7 mouse cellular contexts compared by ENCODE assay signal in genomic region chr9:37145151-37145615, GRCm38 (mm10). TPM values are rescaled to one million over a fixed set of nuclear protein-coding genes. Genes with fewer than 3 reads are reported as not detected.
DNase-seq lines count a peak whose midpoint lies in the region; ATAC-seq lines count a peak whose summit lies in the region.

No protein-coding gene starts in this region.

- H3K9me3 ChIP-seq in heart, embryonic 16.5 days (replicated peaks; ENCODE audit: control insufficient read depth, low read length): no peaks in the 10 kb centered on the region

- peak overlapping the region; percentile 85 for H3K9ac ChIP-seq in heart, embryonic 16.5 days (ENCODE audit: low read length)

- H3K27me3 ChIP-seq in heart, embryonic 16.5 days (ENCODE audit: control insufficient read depth, insufficient read depth, low read length): 0 out of 2 replicates have a peak, but pooled peaks cover 3% of the 10 kb centered on the region

- H3K36me3 ChIP-seq in heart, embryonic 16.5 days (ENCODE audit: control insufficient read depth, insufficient read depth): no peaks in the 10 kb centered on the region

- H3K4me2 ChIP-seq in heart, embryonic 16.5 days (ENCODE audit: low read depth, low read length): peak overlapping the region; percentile 94

- WGBS in heart, embryonic 16.5 days: 2% methylated on average over 26 of the region's 26 CpGs

- ATAC-seq in heart, embryonic 16.5 days (replicated peaks; ENCODE audit: extremely low read depth, insufficient read depth, low FRiP score): no peak
- ATAC-seq in megakaryocyte-erythroid progenitor cell, adult 5-6 weeks (replicated peaks; ENCODE audit: low FRiP score, low TSS enrichment, poor library complexity, severe bottlenecking): 0 out of 2 replicates have a peak, but pooled peaks have one; percentile 49

- peak overlapping the region; percentile 77 for H3K4me3 ChIP-seq in heart, embryonic 16.5 days (ENCODE audit: low read length)

- peaks cover 9% of the 10 kb centered on the region for H3K4me1 ChIP-seq in heart, embryonic 16.5 days (ENCODE audit: control insufficient read depth, insufficient read depth, low read length)

- peak; percentile 23 for DNase-seq in thymus, postnatal 4 days
- DNase-seq in thymus, postnatal 0 days (ENCODE audit: low spot score): no peak
- peak; percentile 59 for DNase-seq in embryo, embryonic 10.5 days (ENCODE audit: low spot score)
- DNase-seq in kidney, postnatal 36 days: peak; percentile 22 to 58
- peak; percentile 28 to 60 for DNase-seq in urinary bladder, postnatal 4 days (ENCODE audit: low spot score in 2 of 2)

- peak overlapping the region; percentile 88 for H3K27ac ChIP-seq in heart, embryonic 16.5 days (ENCODE audit: low read length)

RNA-seq across cellular contexts. Expression of gene Pknox2, which starts 2.0 kb away (rescaled TPM):
- polyA plus RNA-seq in thymus, postnatal 0 days (2015; fragmentation: Nextera tagmentation; extraction: Ambion mirVana): 0.91 and 1.3 TPM in 2 replicates
- 3.9 and 4.6 TPM in 2 replicates for polyA plus RNA-seq in heart, embryonic 16.5 days (2015; fragmentation: Nextera tagmentation; extraction: Ambion mirVana)
- not detected in 2 replicates for total RNA-seq in megakaryocyte-erythroid progenitor cell, adult 5-6 weeks (2014; fragmentation: Nextera tagmentation)
- not detected in 2 replicates for total RNA-seq in megakaryocyte-erythroid progenitor cell, adult 5-6 weeks (2017)
